Mouse (Mus musculus): ENCODE results near the gene St6galnac1. TPM values are rescaled to one million over a fixed set of nuclear protein-coding genes. Genes with fewer than 3 reads are reported as not detected.

St6galnac1 gene
- polyA plus RNA-seq, 1 experiment: 0.30 TPM

- TF ChIP-seq POLR2A (IDR thresholded peaks at IDR 0.05; ENCODE audit: control insufficient read depth, extremely low read depth, insufficient read depth, low read length, poor library complexity) (no peak), CTCF (IDR thresholded peaks at IDR 0.05; ENCODE audit: borderline replicate concordance, control insufficient read depth, extremely low read depth, insufficient read depth, low read length, poor library complexity) (no peak)
Measured at GRCm38 (mm10) chr11:116813610-116814009, 38.3 kb upstream of the St6galnac1 start.

GRCm38 (mm10) chr11:116812793-116813529 lies 37.7 kb upstream of the St6galnac1 start:
- 93% methylated on average over 21 of the region's 21 CpGs for WGBS
- TF ChIP-seq POLR2A (IDR thresholded peaks at IDR 0.05; ENCODE audit: control insufficient read depth, extremely low read depth, insufficient read depth, low read length, poor library complexity) (no peak), CTCF (IDR thresholded peaks at IDR 0.05; ENCODE audit: borderline replicate concordance, control insufficient read depth, extremely low read depth, insufficient read depth, low read length, poor library complexity) (no peak)
- no peaks in the 10 kb centered on the region for H3K27me3 ChIP-seq (ENCODE audit: control insufficient read depth, insufficient read depth, low read length)
- DNase-seq: no peak
- H3K4me3 ChIP-seq (ENCODE audit: control insufficient read depth, insufficient read depth, low read length): no peak overlapping the region
- no peak overlapping the region for H3K27ac ChIP-seq (ENCODE audit: control insufficient read depth, insufficient read depth, low read length)
- H3K4me1 ChIP-seq (replicated peaks; ENCODE audit: control insufficient read depth, insufficient read depth, low read length): peaks cover 18% of the 10 kb centered on the region
- no peaks in the 10 kb centered on the region for H3K36me3 ChIP-seq (ENCODE audit: control insufficient read depth, insufficient read depth, low read length)

More at GRCm38 (mm10) chr11:116813610-116814009, 38.3 kb upstream of the St6galnac1 start:
- Histone ChIP-seq H3K4me3 (ENCODE audit: control insufficient read depth, insufficient read depth, low read length) (no peak overlapping the region), H3K27me3 (ENCODE audit: control insufficient read depth, insufficient read depth, low read length) (no peaks in the 10 kb centered on the region), H3K27ac (ENCODE audit: control insufficient read depth, insufficient read depth, low read length) (no peak overlapping the region), H3K36me3 (ENCODE audit: control insufficient read depth, insufficient read depth, low read length) (no peaks in the 10 kb centered on the region), H3K4me1 (replicated peaks; ENCODE audit: control insufficient read depth, insufficient read depth, low read length) (peaks cover 15% of the 10 kb centered on the region)
- DNase-seq: no peak
- WGBS: 94% methylated on average over 13 of the region's 13 CpGs

DNA sequence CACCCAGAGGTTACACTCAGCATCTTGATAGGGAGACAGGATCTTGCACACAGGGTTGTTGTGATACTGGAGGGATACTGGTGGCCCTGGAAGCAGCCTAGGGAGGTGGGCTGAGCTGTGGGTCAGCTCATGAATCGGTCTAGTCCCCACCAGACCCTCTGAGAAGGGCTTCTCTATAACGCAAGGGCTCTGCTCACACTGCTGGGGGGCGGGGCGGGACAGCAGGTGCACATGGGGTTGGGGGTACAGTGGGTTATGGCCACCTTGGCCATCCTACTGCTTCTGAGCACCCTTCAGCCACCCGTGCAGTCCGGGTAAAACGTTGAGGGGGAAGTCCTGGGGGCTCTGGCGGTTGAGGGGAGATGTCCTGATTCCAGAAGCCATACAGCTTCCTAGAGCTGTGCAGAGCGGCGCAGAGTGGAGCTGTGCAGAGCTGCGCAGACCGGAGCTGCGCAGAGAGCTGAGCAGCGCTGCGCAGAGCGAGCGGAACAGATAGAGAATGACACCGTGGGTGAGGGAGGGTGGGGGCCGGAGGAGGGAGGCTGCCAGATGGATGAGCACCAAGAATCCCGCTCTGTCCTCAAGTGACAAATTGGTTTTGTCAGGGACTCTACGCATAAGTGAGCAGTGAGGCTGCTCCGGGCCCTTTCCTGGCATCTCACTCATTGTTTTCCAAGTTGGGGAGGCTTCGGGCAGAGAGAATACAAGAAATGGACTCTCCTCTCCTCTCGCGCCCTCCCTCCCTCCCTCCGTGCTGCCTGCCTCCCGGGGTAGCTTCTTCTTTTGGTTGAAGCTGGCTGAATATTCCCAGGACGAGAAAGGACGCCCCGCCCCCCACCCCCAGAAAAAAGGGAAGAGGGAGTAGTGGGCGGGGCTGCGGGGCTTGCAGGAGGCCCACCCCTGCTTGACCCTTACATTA lies 35.9 kb upstream of the St6galnac1 start:
- peak; percentile 53 for DNase-seq
- Histone ChIP-seq H3K27ac (ENCODE audit: control insufficient read depth, insufficient read depth, low read length) (no peak overlapping the region), H3K36me3 (ENCODE audit: control insufficient read depth, insufficient read depth, low read length) (no peaks in the 10 kb centered on the region), H3K27me3 (ENCODE audit: control insufficient read depth, insufficient read depth, low read length) (no peaks in the 10 kb centered on the region), H3K4me1 (replicated peaks; ENCODE audit: control insufficient read depth, insufficient read depth, low read length) (peaks cover 18% of the 10 kb centered on the region), H3K4me3 (ENCODE audit: control insufficient read depth, insufficient read depth, low read length) (peak overlapping the region; percentile 46)
- no peak for TF ChIP-seq CTCF (IDR thresholded peaks at IDR 0.05; ENCODE audit: borderline replicate concordance, control insufficient read depth, extremely low read depth, insufficient read depth, low read length, poor library complexity)
- TF ChIP-seq POLR2A (IDR thresholded peaks at IDR 0.05; ENCODE audit: control insufficient read depth, extremely low read depth, insufficient read depth, low read length, poor library complexity): no peak
- 14% methylated on average over 31 of the region's 32 CpGs for WGBS

DNA sequence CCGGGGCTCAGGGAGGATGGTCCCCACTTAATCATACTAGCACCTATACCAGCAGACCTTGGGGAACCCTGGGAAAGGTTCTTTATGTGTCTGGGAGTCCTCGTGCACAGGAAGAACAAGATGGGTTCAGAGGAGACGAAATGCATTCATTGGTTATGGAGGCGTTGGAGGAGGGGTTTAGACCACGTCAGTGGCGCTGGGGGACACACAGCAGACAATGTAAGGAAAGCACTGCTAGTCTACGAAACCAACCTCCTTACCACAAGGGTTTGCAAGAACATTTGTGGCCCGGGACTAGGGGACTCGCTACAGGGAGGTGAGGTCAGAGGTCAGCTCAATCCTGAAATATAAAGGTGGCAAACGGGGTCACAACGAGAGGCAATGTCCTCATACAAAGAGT lies 35.2 kb upstream of the St6galnac1 start:
- no peak overlapping the region for H3K4me3 ChIP-seq (ENCODE audit: control insufficient read depth, insufficient read depth, low read length)
- H3K27me3 ChIP-seq (ENCODE audit: control insufficient read depth, insufficient read depth, low read length): no peaks in the 10 kb centered on the region
- TF ChIP-seq POLR2A (IDR thresholded peaks at IDR 0.05; ENCODE audit: control insufficient read depth, extremely low read depth, insufficient read depth, low read length, poor library complexity): no peak
- TF ChIP-seq CTCF (IDR thresholded peaks at IDR 0.05; ENCODE audit: borderline replicate concordance, control insufficient read depth, extremely low read depth, insufficient read depth, low read length, poor library complexity): no peak
- peaks cover 18% of the 10 kb centered on the region for H3K4me1 ChIP-seq (replicated peaks; ENCODE audit: control insufficient read depth, insufficient read depth, low read length)
- H3K36me3 ChIP-seq (ENCODE audit: control insufficient read depth, insufficient read depth, low read length): no peaks in the 10 kb centered on the region
- no peak overlapping the region for H3K27ac ChIP-seq (ENCODE audit: control insufficient read depth, insufficient read depth, low read length)
- no peak for DNase-seq
- WGBS: 83% methylated on average over 11 of the region's 11 CpGs

GRCm38 (mm10) chr11:116809520-116809919 lies 34.2 kb upstream of the St6galnac1 start:
- no peak for TF ChIP-seq CTCF (IDR thresholded peaks at IDR 0.05; ENCODE audit: borderline replicate concordance, control insufficient read depth, extremely low read depth, insufficient read depth, low read length, poor library complexity)
- TF ChIP-seq POLR2A (IDR thresholded peaks at IDR 0.05; ENCODE audit: control insufficient read depth, extremely low read depth, insufficient read depth, low read length, poor library complexity): no peak
- Histone ChIP-seq H3K27ac (ENCODE audit: control insufficient read depth, insufficient read depth, low read length) (no peak overlapping the region), H3K36me3 (ENCODE audit: control insufficient read depth, insufficient read depth, low read length) (no peaks in the 10 kb centered on the region), H3K4me1 (replicated peaks; ENCODE audit: control insufficient read depth, insufficient read depth, low read length) (peaks cover 21% of the 10 kb centered on the region), H3K4me3 (ENCODE audit: control insufficient read depth, insufficient read depth, low read length) (no peak overlapping the region), H3K27me3 (ENCODE audit: control insufficient read depth, insufficient read depth, low read length) (no peaks in the 10 kb centered on the region)
- WGBS: 46% methylated on average over 8 of the region's 8 CpGs
- no peak for DNase-seq

GRCm38 (mm10) chr11:116808811-116809395 lies 33.6 kb upstream of the St6galnac1 start:
- H3K27ac ChIP-seq (ENCODE audit: control insufficient read depth, insufficient read depth, low read length): no peak overlapping the region
- H3K4me1 ChIP-seq (replicated peaks; ENCODE audit: control insufficient read depth, insufficient read depth, low read length): peaks cover 23% of the 10 kb centered on the region
- H3K4me3 ChIP-seq (ENCODE audit: control insufficient read depth, insufficient read depth, low read length): no peak overlapping the region
- 91% methylated on average over 11 of the region's 11 CpGs for WGBS
- H3K36me3 ChIP-seq (ENCODE audit: control insufficient read depth, insufficient read depth, low read length): no peaks in the 10 kb centered on the region
- no peak for DNase-seq
- no peaks in the 10 kb centered on the region for H3K27me3 ChIP-seq (ENCODE audit: control insufficient read depth, insufficient read depth, low read length)
- TF ChIP-seq CTCF (IDR thresholded peaks at IDR 0.05; ENCODE audit: borderline replicate concordance, control insufficient read depth, extremely low read depth, insufficient read depth, low read length, poor library complexity) (no peak), POLR2A (IDR thresholded peaks at IDR 0.05; ENCODE audit: control insufficient read depth, extremely low read depth, insufficient read depth, low read length, poor library complexity) (no peak)

All from thymus, adult 2 months (tissue).